Mouse (Mus musculus) E14TG2a.4 (cell line): Measurements from ENCODE around the gene Larp4b.

Experiments used
- CTCF ChIP-seq: conservative IDR thresholded peaks from 2 replicates; pipeline ENCODE4 v1.5.1; 2014; ENCODE audit warnings: low read length
- NANOG ChIP-seq: IDR thresholded peaks from 2 replicates; pipeline ENCODE4 v1.6.1; 2014; ENCODE audit warnings: borderline replicate concordance, low read length, mixed read lengths

- TF ChIP-seq NANOG (no peak), CTCF (no peak)
Measured at GRCm38 (mm10) chr13:9167842-9168241, 74.2 kb downstream of the Larp4b start.
